Mouse (Mus musculus) brain, embryonic 14.5 days (tissue): Measurements from ENCODE around the gene Clec5a.

Experiments
- CTCF ChIP-seq: fragments of 200-500 bp; IDR thresholded peaks from 2 replicates; pipeline ENCODE4 v1.5.1; 2012; ENCODE audit warnings: inconsistent platforms, mild to moderate bottlenecking, moderate library complexity, borderline replicate concordance; ENCODE audit not compliant: insufficient read depth, insufficient read length; ENCODE audit errors: extremely low read depth
- POLR2A ChIP-seq: fragments of 200-500 bp; IDR thresholded peaks from 2 replicates; pipeline ENCODE4 v1.6.1; 2012; ENCODE audit warnings: mild to moderate bottlenecking, inconsistent platforms, borderline replicate concordance; ENCODE audit not compliant: poor library complexity, insufficient read depth, insufficient read length, severe bottlenecking; ENCODE audit errors: extremely low read depth

- TF ChIP-seq POLR2A, result no peak
- TF ChIP-seq CTCF, result no peak
Observed at GRCm38 (mm10) chr6:40626111-40626510, 40.5 kb upstream of the Clec5a start.
